Mouse (Mus musculus): ENCODE results near the gene Zfp605.
"Not testable (repeated sequence)": the region's sequence is repeated elsewhere in the genome, so short reads cannot be mapped to it uniquely, and the experiment has no call there.

Gene Zfp605

DNA sequence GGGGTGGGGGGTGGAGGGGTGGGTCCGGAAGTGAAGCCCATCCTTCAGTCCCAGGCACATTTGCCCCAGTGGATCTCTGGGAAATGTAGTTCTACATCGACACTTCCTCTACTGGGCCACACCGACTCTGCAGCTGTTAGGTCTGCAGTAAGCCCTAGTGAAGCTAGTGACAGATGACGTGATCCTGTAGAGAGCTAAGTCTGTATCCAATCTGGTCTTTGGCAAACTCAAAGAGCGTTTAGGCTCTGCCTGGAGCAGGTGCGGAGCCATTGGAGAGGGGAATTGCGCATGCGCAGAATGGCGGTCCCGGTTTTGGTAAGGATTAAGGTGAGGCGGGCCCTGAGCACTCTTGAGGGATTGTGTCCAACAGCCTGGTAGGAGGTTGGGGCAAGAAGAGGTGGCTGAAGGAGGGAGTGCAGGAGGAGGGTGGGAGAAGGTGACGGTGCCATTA lies at the start of gene Zfp605:
Zfp605 (plus strand) TSS at position 102 of the 451 bp plus-strand sequence.
- DNase-seq (ENCODE audit: low read depth) = peak; percentile 96

DNA sequence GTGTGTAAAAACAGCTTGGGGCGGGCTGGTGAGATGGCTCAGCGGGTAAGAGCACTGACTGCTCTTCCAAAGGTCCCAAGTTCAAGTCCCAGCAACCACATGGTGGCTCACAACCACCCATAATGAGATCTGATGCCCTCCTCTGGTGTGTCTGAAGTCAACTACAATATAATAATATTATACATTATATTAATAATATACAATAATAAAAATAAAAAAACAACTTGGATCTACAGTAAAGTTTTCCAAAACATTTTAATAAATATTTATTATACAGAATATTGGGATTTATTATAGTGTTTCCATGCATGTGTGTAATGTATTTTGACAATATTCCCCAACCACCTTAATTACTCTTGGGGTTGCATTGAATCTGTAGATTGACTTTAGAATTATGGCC lies 37.5 kb upstream of the Zfp605 start, which contains the start of gene Gm17655:
Gm17655 (minus strand) TSS at position 101 of the 400 bp plus-strand sequence.
- not testable (repeated sequence) for DNase-seq (ENCODE audit: low read depth)

DNA sequence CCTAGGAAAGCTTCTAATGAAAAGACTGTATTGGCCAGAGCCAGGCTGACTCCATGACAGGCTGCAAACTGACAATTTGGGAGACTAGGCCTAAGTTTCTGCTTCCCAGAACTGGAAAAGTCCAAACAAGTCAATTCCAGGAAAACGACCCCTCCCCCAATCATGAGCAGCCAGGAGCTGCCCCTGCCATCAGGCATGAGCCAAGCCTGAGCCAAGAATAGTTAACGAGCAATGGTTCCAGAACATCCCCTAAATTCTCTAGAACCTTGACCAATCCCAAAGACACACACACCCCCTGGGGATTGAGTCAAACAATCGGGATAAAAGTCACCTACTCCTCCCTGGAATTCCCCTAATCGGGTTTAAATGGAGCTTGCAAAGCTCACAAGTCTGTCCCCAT lies 26.9 kb upstream of the Zfp605 start:
- no peak for DNase-seq (ENCODE audit: low read depth)

DNA sequence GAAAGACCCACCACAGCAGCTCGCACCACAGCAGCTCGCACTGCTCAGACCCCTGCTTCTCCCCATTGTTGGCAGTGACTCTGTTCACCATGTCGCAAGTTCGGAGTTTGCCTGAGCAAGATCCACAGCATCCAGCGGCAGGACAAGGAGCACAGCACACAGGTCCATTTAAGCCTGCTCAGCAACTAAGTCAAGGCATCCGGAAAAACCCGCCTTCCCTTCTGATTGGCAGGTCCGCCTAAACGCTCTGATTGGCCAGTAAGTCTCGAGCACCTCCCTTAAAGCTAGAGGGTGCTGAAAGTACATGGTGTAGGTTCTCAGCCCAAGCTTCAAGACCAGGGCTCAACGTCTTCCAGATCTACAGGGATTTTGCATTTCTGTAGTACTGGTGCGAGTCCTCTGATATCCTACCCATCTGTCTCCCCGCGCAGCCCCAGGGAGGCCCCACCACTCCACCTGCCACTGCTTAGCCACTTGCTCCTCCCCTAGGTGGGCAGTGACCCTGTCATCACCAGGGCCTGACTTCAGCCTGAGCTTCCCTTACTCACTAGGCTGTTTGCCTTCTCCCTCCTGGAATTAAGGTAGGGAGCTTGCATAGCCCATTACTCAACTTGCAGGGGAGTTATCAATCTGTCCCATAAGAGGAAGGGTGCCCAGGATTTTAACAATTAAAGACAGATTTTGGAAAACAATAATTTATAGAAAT lies 23.6 kb upstream of the Zfp605 start:
- DNase-seq (ENCODE audit: low read depth) = peak; percentile 28

DNA sequence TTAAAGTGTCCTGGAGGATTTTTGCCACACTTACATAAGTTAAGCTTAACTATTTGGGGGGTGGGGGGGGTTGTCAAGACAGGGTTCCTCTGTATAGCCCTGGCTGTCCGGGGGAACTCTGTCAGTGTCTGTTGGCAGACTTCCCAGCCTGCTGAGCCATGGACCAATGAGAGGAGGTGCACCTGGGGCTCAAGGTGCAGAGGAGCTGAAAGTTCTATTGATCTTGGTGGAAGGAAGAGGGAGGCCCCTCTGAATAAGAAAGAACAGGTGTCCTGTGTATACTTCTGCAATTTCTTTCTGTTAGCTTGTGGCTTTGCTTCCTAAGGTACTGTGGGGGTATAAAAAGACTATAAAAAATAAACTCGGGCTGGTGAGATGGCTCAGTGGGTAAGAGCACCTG lies 18.3 kb upstream of the Zfp605 start:
- DNase-seq (ENCODE audit: low read depth) = no peak

DNA sequence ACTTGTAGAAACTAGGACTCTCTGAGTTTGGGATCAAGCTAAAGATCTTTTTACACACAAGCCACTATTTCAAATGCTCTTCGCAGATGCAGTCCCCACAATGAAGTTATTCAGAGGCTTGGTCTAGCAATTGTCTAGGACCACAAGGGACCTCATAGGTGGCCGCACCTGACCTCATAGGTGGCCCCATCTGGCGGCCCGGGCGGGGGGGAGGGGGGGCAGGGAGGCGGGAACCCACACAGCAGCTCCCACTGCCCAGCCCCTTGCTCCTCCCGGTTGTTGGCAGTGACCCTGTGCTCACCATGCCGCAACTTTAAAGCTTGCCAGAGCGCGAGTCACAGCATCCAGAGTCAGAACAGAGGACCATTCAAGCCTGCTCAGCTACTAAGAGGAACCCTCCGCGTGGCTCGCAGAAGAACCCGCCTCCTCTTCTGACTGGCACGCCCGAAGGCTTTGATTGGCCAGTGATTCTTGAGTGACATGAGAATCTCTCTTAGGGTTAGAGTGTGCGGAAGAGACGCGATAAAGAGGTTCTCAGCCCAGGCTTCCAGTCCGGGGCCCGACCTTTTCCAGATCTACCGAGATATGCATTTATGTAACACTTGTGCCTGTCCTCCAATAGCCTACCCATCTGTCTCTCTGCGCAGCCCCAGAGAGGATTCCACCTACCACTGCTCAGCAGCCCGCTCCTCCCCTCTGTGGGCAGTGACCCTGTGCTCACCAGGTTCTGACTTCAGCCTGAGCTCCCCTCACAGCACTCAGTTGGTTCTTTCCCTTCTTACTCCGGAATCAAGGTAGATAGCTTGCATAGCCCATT lies 15.7 kb upstream of the Zfp605 start, which contains the start of gene Gm35315:
Gm35315 (minus strand) TSS at position 391 of the 817 bp plus-strand sequence.
- peak; percentile 98 for DNase-seq (ENCODE audit: low read depth)

- DNase-seq (ENCODE audit: low read depth) = no peak
These were observed 15.1 kb upstream of the Zfp605 start for GRCm38 (mm10) chr5:110094847-110095213.

DNA sequence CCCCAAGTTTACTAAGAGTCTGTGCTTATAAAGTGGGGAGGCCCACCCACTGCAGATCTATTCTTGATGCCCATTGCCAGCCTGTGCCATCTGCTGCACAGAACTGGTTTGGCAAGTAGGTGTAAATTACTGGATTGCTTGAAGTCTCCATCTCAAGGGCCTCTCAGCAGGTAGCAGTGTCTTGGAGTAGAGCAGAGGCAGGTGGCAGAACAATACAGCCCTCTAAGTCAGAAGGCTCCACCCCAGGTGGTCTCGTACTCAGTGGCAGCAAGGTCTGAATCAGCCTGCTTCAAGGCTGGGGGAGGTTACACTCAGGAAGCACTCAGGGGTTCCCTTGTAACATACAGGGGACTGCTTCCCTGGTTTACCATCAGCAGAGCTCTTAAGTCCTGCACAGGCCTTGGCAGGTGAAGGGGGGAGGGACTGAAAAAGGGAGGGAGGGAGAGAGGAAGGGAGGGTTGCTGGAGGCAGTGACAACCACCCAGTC lies 10.9 kb upstream of the Zfp605 start:
- no peak for DNase-seq (ENCODE audit: low read depth)

DNA sequence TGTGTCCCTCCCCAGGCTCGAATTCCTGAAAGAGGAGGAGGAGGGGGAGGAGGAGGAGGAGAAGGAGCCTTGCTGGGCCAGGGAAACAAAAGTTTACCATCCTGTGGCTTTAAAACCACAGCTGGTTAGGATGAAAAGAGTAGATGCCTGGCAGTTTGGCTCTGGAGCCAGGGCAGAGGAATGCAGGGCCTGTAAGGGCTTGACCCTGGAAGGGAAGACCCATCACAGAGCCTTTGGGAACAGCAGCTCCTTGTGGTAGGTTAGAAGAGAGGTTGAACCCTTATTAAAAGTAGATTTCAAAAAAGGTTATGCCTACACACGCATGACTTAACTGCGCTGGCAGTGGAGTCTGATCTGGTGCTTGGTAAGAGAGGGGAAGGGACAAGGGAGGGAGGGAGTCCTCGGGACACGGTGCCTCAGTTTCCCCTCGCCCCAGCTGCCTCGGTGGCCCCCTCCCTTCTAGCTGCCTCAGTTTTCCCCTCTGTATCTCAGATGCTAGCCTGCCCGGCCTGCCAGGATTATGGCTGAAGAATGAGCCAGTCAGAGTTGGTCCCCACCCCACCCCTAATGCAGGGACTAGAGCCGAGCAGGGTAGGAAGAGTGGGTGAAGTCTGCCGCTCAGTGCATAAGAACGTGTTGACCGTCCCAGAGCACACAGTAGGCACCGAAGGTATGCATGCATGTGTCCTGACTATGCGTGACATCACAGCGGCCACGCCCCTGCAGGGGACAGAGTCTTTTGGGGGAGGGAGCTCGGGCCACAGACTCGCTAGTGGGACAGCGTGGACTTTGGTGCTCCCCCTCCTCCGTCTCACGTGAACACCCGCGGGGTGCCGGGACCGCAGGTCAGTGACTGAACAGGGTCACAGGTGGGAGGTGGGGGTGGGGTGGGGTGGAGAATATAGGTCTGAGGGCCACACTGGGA lies 10.0 kb upstream of the Zfp605 start, which contains the start of gene Plcxd1:
Plcxd1 (plus strand) TSS at position 314 of the 925 bp plus-strand sequence.
- peak; percentile 36 for DNase-seq (ENCODE audit: low read depth)

- no peak for DNase-seq (ENCODE audit: low read depth)
These were observed 8.8 kb upstream of the Zfp605 start for GRCm38 (mm10) chr5:110100921-110101631.

DNA sequence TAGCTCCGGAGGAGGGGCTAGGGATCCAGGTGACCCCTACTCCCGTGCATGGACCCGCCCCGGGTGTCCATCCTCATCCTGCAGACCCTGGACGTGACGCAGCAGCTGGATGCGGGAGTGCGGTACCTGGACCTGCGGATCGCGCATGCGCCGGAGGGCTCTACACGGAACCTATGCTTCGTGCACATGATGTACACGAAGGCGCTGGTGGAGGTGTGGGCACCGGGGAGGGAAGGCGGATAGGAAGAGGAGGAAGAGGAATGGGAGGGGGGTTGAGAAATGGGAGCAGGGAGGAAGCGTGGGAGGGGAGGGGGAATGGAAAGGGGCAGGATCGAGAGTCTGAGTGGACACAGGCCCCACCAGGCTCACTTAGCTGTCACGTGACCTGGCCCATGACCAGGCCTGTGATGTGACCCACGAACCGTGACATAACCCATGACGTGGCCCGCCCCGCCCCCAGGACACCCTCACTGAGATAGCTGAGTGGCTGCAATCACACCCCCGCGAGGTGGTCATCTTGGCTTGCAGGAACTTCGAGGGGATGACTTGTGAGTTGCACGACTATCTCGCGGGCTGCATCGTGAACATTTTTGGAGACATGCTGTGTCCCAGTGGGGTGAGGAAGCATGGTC lies 8.1 kb upstream of the Zfp605 start:
- DNase-seq (ENCODE audit: low read depth) = no peak

GRCm38 (mm10) chr5:110102429-110102828 lies 7.5 kb upstream of the Zfp605 start:
- DNase-seq (ENCODE audit: low read depth) = no peak

DNA sequence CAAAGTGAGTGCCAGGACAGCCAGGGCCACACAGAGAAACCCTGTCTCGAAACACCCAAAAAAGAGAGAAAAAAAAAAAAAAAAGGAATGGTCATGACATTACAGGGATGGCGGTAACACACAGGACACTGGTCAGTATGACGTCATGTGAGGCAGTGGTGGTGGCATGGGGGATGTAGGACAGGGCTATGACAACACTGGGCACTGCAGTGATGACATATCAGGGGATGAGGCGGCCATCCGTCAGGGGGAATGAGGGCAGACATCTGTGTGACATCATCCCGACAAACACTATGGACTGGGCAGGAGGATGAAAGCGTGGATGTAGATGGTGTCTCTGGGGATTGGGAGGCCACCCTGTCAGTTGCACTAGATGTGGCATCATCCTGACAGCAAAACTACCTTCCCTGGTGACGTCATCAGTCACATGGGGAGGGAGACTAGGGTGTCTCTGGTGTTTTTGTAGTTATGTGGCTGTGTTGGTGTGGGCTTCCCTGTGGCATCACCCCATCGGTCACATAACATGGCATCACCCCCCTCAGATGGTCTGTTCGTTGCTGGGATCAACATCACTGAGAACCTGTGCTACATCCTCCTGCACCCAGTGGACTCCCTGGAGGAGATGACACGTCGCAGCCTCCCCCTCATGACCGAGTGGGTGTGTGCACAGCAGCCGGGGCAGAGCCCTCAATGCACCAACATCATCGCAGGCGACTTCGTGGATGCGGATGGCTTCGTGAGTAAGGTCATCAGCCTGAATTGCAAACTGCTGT lies 6.9 kb upstream of the Zfp605 start:
- DNase-seq (ENCODE audit: low read depth) = no peak

- no peak for DNase-seq (ENCODE audit: low read depth)
These were observed 5.8 kb upstream of the Zfp605 start for GRCm38 (mm10) chr5:110103901-110104615.

GRCm38 (mm10) chr5:110104616-110105380 lies 5.1 kb upstream of the Zfp605 start:
- DNase-seq (ENCODE audit: low read depth) = peak; percentile 42

GRCm38 (mm10) chr5:110106140-110106871 lies 3.6 kb upstream of the Zfp605 start:
- no peak for DNase-seq (ENCODE audit: low read depth)

GRCm38 (mm10) chr5:110106901-110107564 lies 2.9 kb upstream of the Zfp605 start:
- no peak for DNase-seq (ENCODE audit: low read depth)

All from 416B (cell line).